Mouse (Mus musculus): Measurements from ENCODE around the gene Nrap. TPM values are rescaled to one million over a fixed set of nuclear protein-coding genes. Genes with fewer than 3 reads are reported as not detected.
A peak's percentile ranks its signal among the peaks of the same experiment; 100 is the strongest.

Nrap gene
- total RNA-seq, 2 experiments from 2014 or later, result 0.15 TPM

DNA sequence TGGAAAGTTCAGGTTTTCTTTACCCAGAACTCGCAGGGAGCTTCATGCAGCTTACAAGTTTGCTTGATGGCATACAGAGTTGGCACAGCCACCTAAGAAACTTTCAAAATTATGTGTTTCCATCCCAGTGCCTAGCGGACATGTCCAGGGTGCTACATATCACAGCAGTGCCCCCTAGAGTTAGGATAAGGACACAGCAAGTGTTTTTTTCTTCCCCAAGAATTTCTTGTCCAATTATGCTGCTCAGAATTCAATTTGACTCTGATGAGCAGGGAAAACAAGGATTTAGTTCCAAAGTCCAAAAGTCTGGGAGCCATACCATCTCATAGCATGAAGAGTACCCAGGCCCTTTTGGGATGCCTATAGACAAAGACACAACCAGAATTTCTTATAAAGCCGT is 43.8 kb downstream of the Nrap start:
- Histone ChIP-seq H3K4me3 (no peak overlapping the region), H3K27ac (no peak overlapping the region)
- peak in 1 of 2 experiments; percentile 19 for DNase-seq (ENCODE audit: low spot score in 2 of 2)
- peak; percentile 80 for TF ChIP-seq CTCF (conservative IDR thresholded peaks at IDR 0.05)

DNA sequence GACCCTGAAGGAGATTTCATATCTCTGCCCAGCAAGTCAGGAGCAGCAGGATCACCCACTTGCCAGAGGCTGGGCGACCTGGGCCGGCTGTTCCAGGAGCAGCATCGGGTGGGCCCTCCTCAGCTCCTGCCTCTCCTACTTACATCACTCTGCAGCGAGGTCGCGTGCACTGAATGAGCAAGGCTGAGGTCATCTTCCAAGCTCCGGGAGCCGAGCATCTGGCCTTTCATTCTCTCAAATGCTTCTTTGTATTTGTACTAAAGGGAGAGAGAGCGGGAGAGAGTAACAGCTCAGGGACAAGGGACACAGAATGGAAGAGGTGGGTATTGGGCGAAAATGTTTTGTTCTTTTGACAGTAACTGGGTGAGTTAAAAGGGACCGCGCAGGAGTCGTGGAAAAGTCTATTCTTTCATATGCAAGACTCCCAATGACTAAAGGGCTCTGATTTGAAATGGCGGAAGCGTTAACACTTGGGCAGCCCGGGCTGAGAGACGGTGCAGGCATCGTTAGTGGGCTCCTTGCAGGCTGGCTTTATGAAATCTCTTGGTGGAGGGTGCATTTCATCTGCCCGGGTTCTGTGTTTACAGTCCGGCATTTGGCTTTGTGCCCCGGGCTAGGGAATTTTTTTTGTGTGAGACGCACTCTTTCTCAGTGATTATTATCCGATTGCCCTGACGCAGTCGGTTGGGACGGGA is 45.8 kb downstream of the Nrap start:
- peak in 1 of 2 experiments; percentile 35 for DNase-seq (ENCODE audit: low spot score in 2 of 2)
- Histone ChIP-seq H3K27ac (peak overlapping the region; percentile 79), H3K4me3 (peak overlapping the region; percentile 33)
- TF ChIP-seq CTCF (conservative IDR thresholded peaks at IDR 0.05), result no peak

GRCm38 (mm10) chr19:56342006-56342405 is 47.8 kb downstream of the Nrap start:
- H3K4me3 ChIP-seq, result no peak overlapping the region
- no peak for DNase-seq (ENCODE audit: low spot score in 2 of 2)
- TF ChIP-seq CTCF (conservative IDR thresholded peaks at IDR 0.05), result no peak
- no peak overlapping the region for H3K27ac ChIP-seq

GRCm38 (mm10) chr19:56336826-56337225 is 53.0 kb downstream of the Nrap start:
- Histone ChIP-seq H3K27ac (no peak overlapping the region), H3K4me3 (no peak overlapping the region)
- TF ChIP-seq CTCF (conservative IDR thresholded peaks at IDR 0.05), result no peak
- DNase-seq (ENCODE audit: low spot score in 2 of 2), result no peak

GRCm38 (mm10) chr19:56336321-56336720 is 53.5 kb downstream of the Nrap start:
- Histone ChIP-seq H3K27ac (no peak overlapping the region), H3K4me3 (no peak overlapping the region)
- no peak for TF ChIP-seq CTCF (conservative IDR thresholded peaks at IDR 0.05)
- no peak for DNase-seq (ENCODE audit: low spot score in 2 of 2)

- no peak for DNase-seq (ENCODE audit: low spot score in 2 of 2)
- H3K27ac ChIP-seq, result no peak overlapping the region
These were observed 63.5 kb downstream of the Nrap start for GRCm38 (mm10) chr19:56326243-56326855.

DNA sequence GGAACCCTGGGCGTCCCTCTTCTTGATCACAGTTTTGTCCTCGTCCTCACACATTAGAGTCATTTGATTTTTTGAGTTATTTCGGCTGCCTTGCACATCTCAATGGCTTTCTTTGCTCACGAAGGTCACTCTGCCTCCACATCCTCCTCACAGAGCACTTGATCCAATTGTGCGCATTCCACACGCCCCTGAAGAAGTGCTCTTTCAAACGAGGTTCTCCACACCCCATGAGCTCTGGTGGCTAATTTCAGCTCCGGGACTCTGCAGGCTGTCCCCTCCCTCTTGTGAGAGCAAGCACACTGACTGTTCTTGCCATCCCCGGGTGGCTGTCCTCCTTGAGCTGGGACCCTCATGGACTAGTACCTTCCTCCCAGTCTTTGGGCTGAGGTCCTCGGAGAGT is 64.2 kb downstream of the Nrap start:
- no peak for TF ChIP-seq CTCF (conservative IDR thresholded peaks at IDR 0.05)
- Histone ChIP-seq H3K4me3 (no peak overlapping the region), H3K27ac (no peak overlapping the region)
- DNase-seq (ENCODE audit: low spot score in 2 of 2), result no peak

More at GRCm38 (mm10) chr19:56326243-56326855, 63.5 kb downstream of the Nrap start:
- H3K4me3 ChIP-seq, result no peak overlapping the region
- TF ChIP-seq CTCF (conservative IDR thresholded peaks at IDR 0.05), result no peak

DNA sequence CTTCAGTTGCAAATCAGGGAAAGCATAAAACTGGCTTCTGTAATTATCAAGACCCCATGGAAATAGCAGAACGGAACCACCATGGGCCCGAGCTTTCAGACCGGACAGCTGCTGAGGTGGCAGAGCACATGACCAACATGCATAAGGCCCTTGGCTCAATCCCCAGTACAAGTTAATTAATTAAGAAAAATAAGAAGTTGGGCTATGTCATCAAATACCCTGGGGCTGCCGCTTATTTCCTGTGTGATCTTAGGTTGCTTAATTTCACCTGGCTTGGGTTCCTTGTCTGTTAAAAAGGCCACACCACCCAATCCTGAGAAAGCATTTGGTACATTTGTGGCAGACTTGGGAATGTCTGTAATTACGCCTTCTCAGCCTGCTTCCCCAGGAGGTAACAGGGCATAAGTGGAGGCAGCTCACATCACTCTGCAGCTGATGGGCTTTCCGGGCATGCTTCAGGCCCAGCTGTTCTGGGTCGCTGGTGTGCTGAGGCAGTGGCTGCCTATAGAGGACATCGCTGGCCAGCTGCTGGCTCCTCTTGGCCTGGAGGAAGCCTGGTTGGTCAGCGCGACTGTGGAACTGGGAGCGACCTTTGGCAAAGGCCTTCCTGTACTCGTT is 68.4 kb downstream of the Nrap start:
- no peak for DNase-seq (ENCODE audit: low spot score in 2 of 2)
- no peak for TF ChIP-seq CTCF (conservative IDR thresholded peaks at IDR 0.05)
- Histone ChIP-seq H3K27ac (no peak overlapping the region), H3K4me3 (no peak overlapping the region)

DNA sequence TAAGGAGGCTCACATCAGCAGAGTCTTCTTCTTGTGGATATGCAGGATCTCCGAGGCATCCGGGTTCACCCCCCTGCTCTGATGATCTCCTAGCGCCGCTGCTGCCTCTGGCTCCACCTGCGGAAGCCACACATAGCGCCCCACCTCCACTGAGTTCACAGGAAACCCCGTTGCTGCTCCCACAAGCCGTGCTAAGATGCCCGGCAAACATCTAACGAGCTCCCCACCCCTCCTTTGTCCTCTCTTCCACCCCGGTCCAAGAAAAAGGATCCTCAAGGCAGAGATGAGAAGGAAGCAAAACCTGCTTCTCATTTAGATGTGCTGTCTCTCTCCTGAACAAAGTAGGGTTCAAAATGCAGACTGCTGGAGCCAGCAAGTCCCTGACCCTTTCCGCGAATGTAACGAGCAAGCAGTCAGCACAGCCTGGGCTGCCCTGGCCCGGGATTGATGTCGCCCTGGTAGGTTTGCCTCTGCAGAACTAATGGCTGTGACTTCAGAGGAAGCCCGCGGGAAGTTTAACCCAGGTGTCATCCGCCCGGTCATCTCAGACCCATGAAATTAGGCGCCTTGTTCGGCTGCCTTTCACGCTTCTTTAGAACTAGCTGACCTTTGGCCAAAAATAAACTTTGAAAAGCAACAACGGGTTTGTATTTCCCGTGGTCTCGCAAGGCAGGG is 69.5 kb downstream of the Nrap start:
- Histone ChIP-seq H3K4me3 (no peak overlapping the region), H3K27ac (no peak overlapping the region)
- TF ChIP-seq CTCF (conservative IDR thresholded peaks at IDR 0.05), result no peak
- DNase-seq (ENCODE audit: low spot score in 2 of 2), result no peak

DNA sequence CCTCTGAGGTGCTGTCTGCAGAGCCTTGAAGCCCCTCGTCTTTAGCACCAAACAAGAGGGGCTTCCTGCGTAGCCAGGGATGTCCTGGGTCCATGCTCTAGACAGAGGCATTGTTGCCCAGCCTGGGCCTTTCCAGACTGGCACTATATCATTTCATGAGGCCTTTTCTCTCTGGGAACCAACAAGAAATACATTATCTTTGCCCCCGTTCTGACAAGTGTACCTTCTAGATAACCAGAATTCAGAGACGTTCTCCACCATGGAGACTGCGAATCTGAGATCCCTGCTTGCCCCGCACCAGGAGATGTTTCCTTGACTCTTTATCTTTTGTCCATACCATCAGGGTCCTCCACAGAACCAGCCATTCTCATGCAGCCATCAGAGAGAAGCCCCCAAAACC is 70.2 kb downstream of the Nrap start:
- no peak for DNase-seq (ENCODE audit: low spot score in 2 of 2)
- no peak for TF ChIP-seq CTCF (conservative IDR thresholded peaks at IDR 0.05)
- no peak overlapping the region for H3K4me3 ChIP-seq
- no peak overlapping the region for H3K27ac ChIP-seq

DNA sequence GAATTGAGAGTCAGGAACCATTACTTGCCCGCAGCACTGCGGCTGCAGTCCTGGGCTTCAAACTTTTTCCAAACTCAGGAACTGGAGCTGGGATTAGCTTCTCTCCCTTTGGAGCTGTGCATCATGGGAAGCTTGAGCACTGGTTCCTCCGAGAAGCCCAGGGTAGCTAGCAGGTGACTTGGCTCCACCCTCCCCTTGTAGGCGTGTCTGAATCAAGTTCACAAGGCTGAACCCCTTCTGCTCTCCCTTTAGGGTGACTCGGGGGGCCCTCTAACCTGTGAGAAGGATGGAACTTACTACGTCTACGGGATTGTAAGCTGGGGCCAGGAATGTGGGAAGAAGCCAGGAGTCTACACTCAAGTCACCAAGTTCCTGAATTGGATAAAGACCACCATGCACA is 70.6 kb downstream of the Nrap start:
- no peak for TF ChIP-seq CTCF (conservative IDR thresholded peaks at IDR 0.05)
- no peak for DNase-seq (ENCODE audit: low spot score in 2 of 2)
- Histone ChIP-seq H3K4me3 (no peak overlapping the region), H3K27ac (no peak overlapping the region)

DNA sequence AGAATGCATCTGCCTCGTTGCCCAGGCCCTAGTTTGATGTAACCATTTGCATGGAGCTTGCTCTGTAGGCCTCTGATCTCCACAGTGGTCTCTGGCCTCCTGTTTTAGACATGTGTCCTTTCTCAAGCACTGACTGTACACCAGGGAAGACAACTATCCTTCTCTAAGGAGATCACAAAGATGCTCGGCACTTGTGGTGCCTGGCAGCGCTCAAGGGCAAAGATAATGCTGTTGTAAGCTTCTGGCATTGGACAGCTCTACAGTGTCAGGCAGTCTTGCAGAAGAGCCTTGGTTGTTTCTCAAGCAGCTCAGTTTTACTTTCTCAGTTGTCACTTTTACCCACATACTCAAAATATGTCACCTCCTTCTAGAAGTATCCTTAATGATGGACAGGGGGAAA is 73.3 kb downstream of the Nrap start:
- Histone ChIP-seq H3K27ac (no peak overlapping the region), H3K4me3 (no peak overlapping the region)
- DNase-seq (ENCODE audit: low spot score in 2 of 2), result no peak
- no peak for TF ChIP-seq CTCF (conservative IDR thresholded peaks at IDR 0.05)

DNA sequence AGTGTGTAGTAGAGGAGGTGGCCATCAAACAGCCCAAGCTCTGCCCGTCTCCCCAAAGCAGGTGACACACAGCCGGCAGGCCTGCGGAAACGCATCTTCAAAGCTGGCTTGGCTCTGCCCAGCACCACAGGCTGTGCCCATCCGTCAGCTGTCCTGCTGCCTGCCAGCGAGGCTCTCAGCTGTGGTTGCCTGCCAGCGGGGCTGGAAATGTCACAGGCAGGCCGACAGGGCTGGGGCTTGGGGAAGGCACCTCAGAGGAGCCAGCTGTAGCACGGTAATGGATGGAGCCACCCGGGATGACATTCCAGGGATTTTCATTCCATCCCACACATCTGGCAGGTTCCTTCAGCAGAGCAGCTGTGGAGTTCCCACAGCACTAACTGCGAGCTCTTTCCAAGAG is 89.0 kb downstream of the Nrap start:
- TF ChIP-seq CTCF (conservative IDR thresholded peaks at IDR 0.05), result no peak
- H3K4me3 ChIP-seq, result no peak overlapping the region
- H3K27ac ChIP-seq, result no peak overlapping the region
- DNase-seq (ENCODE audit: low spot score in 2 of 2), result peak in 1 of 2 experiments; percentile 3
